Comparison of ENCODE assay signal across 9 mouse cellular contexts in genomic region chr8:123039376-123040109, GRCm38 (mm10). TPM values are rescaled to one million over a fixed set of nuclear protein-coding genes. Genes with fewer than 3 reads are reported as not detected.
A peak's percentile ranks its signal among the peaks of the same experiment; 100 is the strongest.
DNase-seq lines count a peak whose midpoint lies in the region; ATAC-seq lines count a peak whose summit lies in the region.
"Had no signal": no experiment of that assay in that cellular context is flagged by ENCODE, and none has a peak within 500 bp of the region (broad histone marks: within the 10 kb centered on the region; RNA-seq: fewer than 3 reads in every experiment).

No protein-coding gene starts in this region.

- H3K36me3 ChIP-seq in heart, embryonic 16.5 days (ENCODE audit: control insufficient read depth, insufficient read depth) = no peaks in the 10 kb centered on the region
- peaks cover 3% of the 10 kb centered on the region for H3K36me3 ChIP-seq in embryonic facial prominence, embryonic 10.5 days (replicated peaks)
- H3K36me3 ChIP-seq in hindbrain, embryonic 16.5 days (ENCODE audit: control insufficient read depth, insufficient read depth, low read length) = no peaks in the 10 kb centered on the region
- H3K36me3 ChIP-seq in midbrain, embryonic 14.5 days (ENCODE audit: control insufficient read depth, insufficient read depth, low read length) = no peaks in the 10 kb centered on the region

- no peak for ATAC-seq in heart, embryonic 16.5 days (replicated peaks; ENCODE audit: extremely low read depth, insufficient read depth, low FRiP score)
- ATAC-seq in hindbrain, embryonic 16.5 days = no peak
- no peak for ATAC-seq in midbrain, embryonic 14.5 days (ENCODE audit: low FRiP score, low TSS enrichment)
- ATAC-seq in granulocyte monocyte progenitor cell, adult 5-6 weeks (replicated peaks; ENCODE audit: poor library complexity, severe bottlenecking) = no peak

- no peak overlapping the region; the same call in 1 of the 2 replicates for H3K9ac ChIP-seq in heart, embryonic 16.5 days (ENCODE audit: low read length)
- no peak overlapping the region for H3K9ac ChIP-seq in hindbrain, embryonic 16.5 days (ENCODE audit: low read depth, low read length)
- no peak overlapping the region; the same call in 1 of the 2 replicates for H3K9ac ChIP-seq in midbrain, embryonic 14.5 days (replicated peaks; ENCODE audit: low read length)

- DNase-seq in heart, postnatal 14 days = no peak
- no peak for DNase-seq in embryonic facial prominence, embryonic 10.5 days (ENCODE audit: low spot score)
- DNase-seq in midbrain, embryonic 14.5 days = peak; percentile 31
- DNase-seq in adrenal gland, postnatal 14 days = no peak
- no peak for DNase-seq in spleen, adult 12 weeks (ENCODE audit: low spot score)
- DNase-seq: cerebellum, adult 8-10 months had no signal

- peak overlapping the region; percentile 87 for H3K27ac ChIP-seq in heart, embryonic 16.5 days (ENCODE audit: low read length)
- H3K27ac ChIP-seq in embryonic facial prominence, embryonic 10.5 days (replicated peaks) = peak overlapping the region; percentile 99
- no peak overlapping the region for H3K27ac ChIP-seq in hindbrain, embryonic 16.5 days (ENCODE audit: low read depth, low read length)
- H3K27ac ChIP-seq in midbrain, embryonic 14.5 days (replicated peaks; ENCODE audit: low read depth, low read length) = no peak overlapping the region

- H3K4me2 ChIP-seq in heart, embryonic 16.5 days (ENCODE audit: low read depth, low read length) = peak overlapping the region; percentile 69
- H3K4me2 ChIP-seq in hindbrain, embryonic 16.5 days (ENCODE audit: low read length) = peak overlapping the region; percentile 78
- H3K4me2 ChIP-seq in midbrain, embryonic 14.5 days (ENCODE audit: low read length) = peak overlapping the region; percentile 75

- intact Hi-C loops in heart, postnatal 14 days (cut with DNase I) = loop anchor here (2.0 to 5.0 kb wide), 3 partner anchors 47 to 63 kb away; partner anchors contain the start of gene Rpl13

- no peaks in the 10 kb centered on the region for H3K27me3 ChIP-seq in heart, embryonic 16.5 days (ENCODE audit: control insufficient read depth, insufficient read depth, low read length)
- H3K27me3 ChIP-seq in embryonic facial prominence, embryonic 10.5 days (replicated peaks; ENCODE audit: low read depth, poor library complexity, severe bottlenecking) = no peaks in the 10 kb centered on the region
- H3K27me3 ChIP-seq in hindbrain, embryonic 16.5 days (replicated peaks; ENCODE audit: control insufficient read depth, insufficient read depth, low read length) = no peaks in the 10 kb centered on the region
- H3K27me3 ChIP-seq in midbrain, embryonic 14.5 days (ENCODE audit: control insufficient read depth, insufficient read depth, low read length) = no peaks in the 10 kb centered on the region

- 78% methylated on average over 11 of the region's 11 CpGs for WGBS in heart, embryonic 16.5 days
- WGBS in embryonic facial prominence, embryonic 10.5 days = 82% methylated on average over 11 of the region's 11 CpGs
- WGBS in hindbrain, embryonic 16.5 days = 26% methylated on average over 11 of the region's 11 CpGs
- 10% methylated on average over 11 of the region's 11 CpGs for WGBS in midbrain, embryonic 14.5 days

- H3K4me3 ChIP-seq in heart, embryonic 16.5 days (ENCODE audit: low read length) = peak overlapping the region; percentile 63
- peak overlapping the region; percentile 86 for H3K4me3 ChIP-seq in embryonic facial prominence, embryonic 10.5 days
- peak overlapping the region; percentile 5; the same call in 1 of the 2 replicates for H3K4me3 ChIP-seq in hindbrain, embryonic 16.5 days (ENCODE audit: low read length)
- peak overlapping the region; percentile 99; the same call in 1 of the 2 replicates for H3K4me3 ChIP-seq in midbrain, embryonic 14.5 days (replicated peaks; ENCODE audit: low read depth, low read length)

- H3K9me3 ChIP-seq in heart, embryonic 16.5 days (replicated peaks; ENCODE audit: control insufficient read depth, low read length) = no peaks in the 10 kb centered on the region
- H3K9me3 ChIP-seq in embryonic facial prominence, embryonic 10.5 days = no peaks in the 10 kb centered on the region
- no peaks in the 10 kb centered on the region for H3K9me3 ChIP-seq in hindbrain, embryonic 16.5 days (ENCODE audit: control insufficient read depth, low read length)
- no peaks in the 10 kb centered on the region for H3K9me3 ChIP-seq in midbrain, embryonic 14.5 days (ENCODE audit: control insufficient read depth, low read length)

- H3K4me1 ChIP-seq in heart, embryonic 16.5 days (ENCODE audit: control insufficient read depth, insufficient read depth, low read length) = peaks cover 53% of the 10 kb centered on the region
- peaks cover 44% of the 10 kb centered on the region for H3K4me1 ChIP-seq in embryonic facial prominence, embryonic 10.5 days
- peaks cover 33% of the 10 kb centered on the region for H3K4me1 ChIP-seq in hindbrain, embryonic 16.5 days (ENCODE audit: control insufficient read depth, insufficient read depth, low read depth, low read length)
- peaks cover 32% of the 10 kb centered on the region for H3K4me1 ChIP-seq in midbrain, embryonic 14.5 days (ENCODE audit: control insufficient read depth, insufficient read depth, low read length)

RNA-seq across cellular contexts. Expression of gene Ankrd11, which starts 2.5 kb away (rescaled TPM):
- polyA plus RNA-seq in heart, embryonic 16.5 days (2015; fragmentation: Nextera tagmentation; extraction: Ambion mirVana) = 17.6 and 18.5 TPM in 2 replicates
- total RNA-seq in heart, postnatal 14 days (2021) = 10 to 100 TPM; 75.3 to 80.8 TPM
- polyA plus RNA-seq in embryonic facial prominence, embryonic 10.5 days (2016; fragmentation: Nextera tagmentation; extraction: Ambion mirVana) = 41.2 and 49.2 TPM in 2 replicates
- 22.9 and 23.5 TPM in 2 replicates for polyA plus RNA-seq in hindbrain, embryonic 16.5 days (2015; fragmentation: Nextera tagmentation; extraction: Ambion mirVana)
- polyA plus RNA-seq in midbrain, embryonic 14.5 days (2014; fragmentation: Nextera tagmentation; extraction: Ambion mirVana) = 42.4 and 46.2 TPM in 2 replicates
- 90.6 and 102 TPM in 2 replicates for total RNA-seq in adrenal gland, postnatal 14 days (2021)
- 86.3 and 104 TPM in 2 replicates for total RNA-seq in granulocyte monocyte progenitor cell, adult 5-6 weeks (2014; fragmentation: Nextera tagmentation)
- 63.3 and 63.9 TPM in 2 replicates for total RNA-seq in granulocyte monocyte progenitor cell, adult 5-6 weeks (2017)

RNA-seq across cellular contexts. Expression of gene Spg7, which starts 23.2 kb away (rescaled TPM):
- 60.7 and 71.0 TPM in 2 replicates for polyA plus RNA-seq in heart, embryonic 16.5 days (2015; fragmentation: Nextera tagmentation; extraction: Ambion mirVana)
- total RNA-seq in heart, postnatal 14 days (2021) = 10 to 100 TPM; 75.5 to 76.9 TPM
- 51.3 and 54.5 TPM in 2 replicates for polyA plus RNA-seq in embryonic facial prominence, embryonic 10.5 days (2016; fragmentation: Nextera tagmentation; extraction: Ambion mirVana)
- 44.6 and 46.5 TPM in 2 replicates for polyA plus RNA-seq in hindbrain, embryonic 16.5 days (2015; fragmentation: Nextera tagmentation; extraction: Ambion mirVana)
- 42.0 and 43.6 TPM in 2 replicates for polyA plus RNA-seq in midbrain, embryonic 14.5 days (2014; fragmentation: Nextera tagmentation; extraction: Ambion mirVana)
- total RNA-seq in adrenal gland, postnatal 14 days (2021) = 73.2 and 79.6 TPM in 2 replicates
- 29.5 and 40.3 TPM in 2 replicates for total RNA-seq in granulocyte monocyte progenitor cell, adult 5-6 weeks (2014; fragmentation: Nextera tagmentation)
- 47.3 and 65.5 TPM in 2 replicates for total RNA-seq in granulocyte monocyte progenitor cell, adult 5-6 weeks (2017)

Comparison
In these comparisons a context has a peak if more than half of its experiments do, and no peak if none do; other contexts are left out.
1. H3K27ac ChIP-seq: peak in heart, embryonic 16.5 days (single experiment) and embryonic facial prominence, embryonic 10.5 days (single experiment); none in hindbrain, embryonic 16.5 days (single experiment) and midbrain, embryonic 14.5 days (single experiment).
2. H3K4me3 ChIP-seq: peak in every context shown above with its lines; median percentile 99 in midbrain, embryonic 14.5 days; 86 in embryonic facial prominence, embryonic 10.5 days; 63 in heart, embryonic 16.5 days; 5 in hindbrain, embryonic 16.5 days.
3. Peak in every context shown above with its lines, with median percentiles within 50 percentile points of each other: H3K4me2 ChIP-seq.